Comparison of ENCODE assay signal across 11 mouse cellular contexts in genomic region chr5:66392861-66393529, GRCm38 (mm10).
A peak's percentile ranks its signal among the peaks of the same experiment; 100 is the strongest.
DNase-seq lines count a peak whose midpoint lies in the region; TF ChIP-seq lines count a peak whose summit lies in the region.
"Had no signal": no experiment of that assay in that cellular context is flagged by ENCODE, and none has a peak within 500 bp of the region (broad histone marks: within the 10 kb centered on the region; RNA-seq: fewer than 3 reads in every experiment).

No protein-coding gene starts in this region.

- H3K4me1 ChIP-seq in cerebellum, adult 2 months (ENCODE audit: control insufficient read depth, insufficient read depth, low read length), result peaks cover 5% of the 10 kb centered on the region

- H3K27ac ChIP-seq in cerebellum, adult 2 months (ENCODE audit: insufficient read depth, low read length), result no peak overlapping the region
- H3K27ac ChIP-seq: embryonic facial prominence, embryonic 12.5 days; heart, embryonic 10.5 days had no signal

- no peak for TF ChIP-seq POLR2A in cerebellum, adult 2 months (IDR thresholded peaks at IDR 0.05; ENCODE audit: borderline replicate concordance, insufficient read depth, low read length)
- no peak for TF ChIP-seq POLR2A in brain, embryonic 14.5 days (IDR thresholded peaks at IDR 0.05; ENCODE audit: borderline replicate concordance, extremely low read depth, insufficient read depth, insufficient read length, poor library complexity, severe bottlenecking)

- DNase-seq in cerebellum, adult 2 months, result peak; percentile 23 to 43
- DNase-seq in cerebellum, adult 8-10 months, result no peak
- DNase-seq in layer of hippocampus, adult 11-12 months (ENCODE audit: low spot score), result peak; percentile 31
- DNase-seq in layer of hippocampus, adult 9-10 months (ENCODE audit: low spot score), result no peak
- DNase-seq in brain, embryonic 14.5 days (ENCODE audit: low read depth), result peak; percentile 65
- DNase-seq in hindlimb bud, embryonic 11.5 days (ENCODE audit: extremely low spot score, low read depth, low spot score), result peak; percentile 42
- DNase-seq in heart, postnatal 14 days, result no peak
- no peak for DNase-seq in gastrocnemius, postnatal 10 days
- DNase-seq: liver had no signal

- no peak for TF ChIP-seq CTCF in cerebellum, adult 2 months (IDR thresholded peaks at IDR 0.05; ENCODE audit: borderline replicate concordance, insufficient read depth, low read depth, low read length)
- no peak for TF ChIP-seq CTCF in brain, embryonic 14.5 days (IDR thresholded peaks at IDR 0.05; ENCODE audit: borderline replicate concordance, extremely low read depth, insufficient read depth, insufficient read length)

- WGBS in cerebellum, adult 2 months, result 50% methylated on average over 18 of the region's 18 CpGs

- H3K4me3 ChIP-seq in cerebellum, adult 2 months (replicated peaks; ENCODE audit: insufficient read depth, low read depth, low read length), result no peak overlapping the region
- H3K4me3 ChIP-seq: embryonic facial prominence, embryonic 12.5 days; heart, embryonic 10.5 days had no signal

- no peaks in the 10 kb centered on the region for H3K27me3 ChIP-seq in cerebellum, adult 2 months (ENCODE audit: control insufficient read depth, insufficient read depth, low read length)
- H3K27me3 ChIP-seq: embryonic facial prominence, embryonic 12.5 days had no signal

- intact Hi-C loops in heart, postnatal 14 days (cut with DNase I), result no loop called here

Comparison
In these comparisons a context has a peak if more than half of its experiments do, and no peak if none do; other contexts are left out.
1. DNase-seq: peak in cerebellum, adult 2 months (2 of 2), layer of hippocampus, adult 11-12 months (single experiment), brain, embryonic 14.5 days (single experiment) and hindlimb bud, embryonic 11.5 days (single experiment); none in cerebellum, adult 8-10 months (single experiment), layer of hippocampus, adult 9-10 months (single experiment), heart, postnatal 14 days (0 of 2) and gastrocnemius, postnatal 10 days (single experiment).